In genomic region chr7:133776626-133776996, GRCm38 (mm10) we compare ENCODE assay signal across 8 mouse cellular contexts. TPM values are rescaled to one million over a fixed set of nuclear protein-coding genes. Genes with fewer than 3 reads are reported as not detected.
DNase-seq lines count a peak whose midpoint lies in the region; ATAC-seq and TF ChIP-seq lines count a peak whose summit lies in the region.

Gene Fank1 (plus strand): TSS chr7:133776861.

- WGBS in bone marrow, adult 2 months = under 1% methylated on average over 45 of the region's 45 CpGs
- WGBS in embryonic facial prominence, embryonic 14.5 days = 0% methylated on average over 21 of the region's 45 CpGs
- WGBS in kidney, embryonic 14.5 days = under 1% methylated on average over 42 of the region's 45 CpGs
- under 1% methylated on average over 44 of the region's 45 CpGs for WGBS in liver, embryonic 11.5 days

- H3K4me3 ChIP-seq in bone marrow, adult 2 months (replicated peaks; ENCODE audit: control insufficient read depth, low read depth, low read length) = peak within 1 kb of the TSS; percentile 74
- peak within 1 kb of the TSS; percentile 72 for H3K4me3 ChIP-seq in embryonic facial prominence, embryonic 14.5 days (ENCODE audit: low read depth, low read length)
- H3K4me3 ChIP-seq in kidney, embryonic 14.5 days (ENCODE audit: low read length) = peak within 1 kb of the TSS; percentile 69
- H3K4me3 ChIP-seq in liver, embryonic 11.5 days (ENCODE audit: low read depth, low read length) = peak within 1 kb of the TSS; percentile 77
- H3K4me3 ChIP-seq in myocyte = peak within 1 kb of the TSS; percentile 40

- ATAC-seq in embryonic facial prominence, embryonic 14.5 days (ENCODE audit: low read depth) = peak; percentile 95
- ATAC-seq in kidney, embryonic 14.5 days (ENCODE audit: low FRiP score, low TSS enrichment) = peak; percentile 94
- ATAC-seq in liver, embryonic 11.5 days (replicated peaks; ENCODE audit: low FRiP score) = peak; percentile 97

- H3K9ac ChIP-seq in embryonic facial prominence, embryonic 14.5 days (ENCODE audit: low read depth, low read length) = peak within 1 kb of the TSS; percentile 78
- H3K9ac ChIP-seq in kidney, embryonic 14.5 days (ENCODE audit: low read depth, low read length) = peak within 1 kb of the TSS; percentile 64
- H3K9ac ChIP-seq in liver, embryonic 11.5 days (ENCODE audit: low read depth, low read length) = peak within 1 kb of the TSS; percentile 81

- H3K79me2 ChIP-seq in myocyte (ENCODE audit: control insufficient read depth, insufficient read depth) = peaks cover 5% of the 10 kb centered on the region

- H3K27me3 ChIP-seq in embryonic facial prominence, embryonic 14.5 days (replicated peaks; ENCODE audit: control insufficient read depth, insufficient read depth, low read length) = no peaks in the 10 kb centered on the region
- H3K27me3 ChIP-seq in kidney, embryonic 14.5 days (ENCODE audit: control insufficient read depth, insufficient read depth, low read length) = no peaks in the 10 kb centered on the region
- no peaks in the 10 kb centered on the region for H3K27me3 ChIP-seq in liver, embryonic 11.5 days (replicated peaks; ENCODE audit: control insufficient read depth, insufficient read depth, low read length)
- no peaks in the 10 kb centered on the region for H3K27me3 ChIP-seq in myocyte (ENCODE audit: control insufficient read depth, insufficient read depth, insufficient read length)

- peak within 1 kb of the TSS; percentile 83 for H3K4me2 ChIP-seq in embryonic facial prominence, embryonic 14.5 days (ENCODE audit: low read depth, low read length)
- H3K4me2 ChIP-seq in kidney, embryonic 14.5 days (replicated peaks; ENCODE audit: low read depth, low read length) = peak within 1 kb of the TSS; percentile 76
- peak within 1 kb of the TSS; percentile 91 for H3K4me2 ChIP-seq in liver, embryonic 11.5 days
- H3K4me2 ChIP-seq in myocyte (ENCODE audit: low read depth) = peak within 1 kb of the TSS; percentile 70

- H3K4me1 ChIP-seq in bone marrow, adult 2 months (ENCODE audit: control insufficient read depth, insufficient read depth, low read length) = no peaks in the 10 kb centered on the region; the same call in 1 of the 2 replicates
- H3K4me1 ChIP-seq in embryonic facial prominence, embryonic 14.5 days (ENCODE audit: control insufficient read depth, insufficient read depth, low read length) = peaks cover 7% of the 10 kb centered on the region
- H3K4me1 ChIP-seq in kidney, embryonic 14.5 days (ENCODE audit: control insufficient read depth, insufficient read depth, low read length) = 0 out of 2 replicates have a peak, but pooled peaks cover 3% of the 10 kb centered on the region
- peaks cover 6% of the 10 kb centered on the region for H3K4me1 ChIP-seq in liver, embryonic 11.5 days (replicated peaks; ENCODE audit: control insufficient read depth, insufficient read depth, low read length)

- TF ChIP-seq CTCF in bone marrow, adult 2 months (IDR thresholded peaks at IDR 0.05; ENCODE audit: control insufficient read depth, insufficient read depth, low read length) = no peak

- H3ac ChIP-seq in myocyte (ENCODE audit: control insufficient read depth, insufficient read length) = peak within 1 kb of the TSS; percentile 32

- no peak for TF ChIP-seq POLR2A in bone marrow, adult 2 months (IDR thresholded peaks at IDR 0.05; ENCODE audit: borderline replicate concordance, control insufficient read depth, low read depth, low read length)
- peak; percentile 72 for TF ChIP-seq POLR2A in myocyte (IDR thresholded peaks at IDR 0.05; ENCODE audit: insufficient read length, low read depth)

- H3K36me3 ChIP-seq in embryonic facial prominence, embryonic 14.5 days (ENCODE audit: control insufficient read depth, insufficient read depth, low read length) = no peaks in the 10 kb centered on the region
- no peaks in the 10 kb centered on the region for H3K36me3 ChIP-seq in kidney, embryonic 14.5 days (ENCODE audit: control insufficient read depth, insufficient read depth, low read length)
- H3K36me3 ChIP-seq in liver, embryonic 11.5 days (ENCODE audit: control insufficient read depth, insufficient read depth, low read length) = no peaks in the 10 kb centered on the region
- H3K36me3 ChIP-seq in myocyte (ENCODE audit: control insufficient read depth, insufficient read depth) = no peaks in the 10 kb centered on the region

- H3K9me3 ChIP-seq in embryonic facial prominence, embryonic 14.5 days (ENCODE audit: control insufficient read depth, low read length) = no peaks in the 10 kb centered on the region
- H3K9me3 ChIP-seq in kidney, embryonic 14.5 days (ENCODE audit: control insufficient read depth, low read length) = no peaks in the 10 kb centered on the region
- no peaks in the 10 kb centered on the region for H3K9me3 ChIP-seq in liver, embryonic 11.5 days (ENCODE audit: control insufficient read depth, low read length)

- DNase-seq in B cell, adult 2 months = peak; percentile 88 to 89
- peak; percentile 90 for DNase-seq in embryonic facial prominence, embryonic 14.5 days (ENCODE audit: low spot score)
- DNase-seq in heart, adult 9 months (ENCODE audit: low spot score in 2 of 2) = peak; percentile 84 to 86
- DNase-seq in liver, embryonic 11.5 days (ENCODE audit: low spot score) = peak; percentile 92
- peak; percentile 87 to 93 for DNase-seq in spleen, postnatal 4 days (ENCODE audit: low spot score in 2 of 2)

- no peak within 1 kb of the TSS; the same call in 1 of the 2 replicates for H3K27ac ChIP-seq in bone marrow, adult 2 months (ENCODE audit: control insufficient read depth, insufficient read depth, low read depth, low read length, poor library complexity)
- H3K27ac ChIP-seq in embryonic facial prominence, embryonic 14.5 days (replicated peaks; ENCODE audit: low read depth, low read length) = no peak within 1 kb of the TSS
- H3K27ac ChIP-seq in kidney, embryonic 14.5 days (ENCODE audit: low read depth, low read length) = no peak within 1 kb of the TSS
- no peak within 1 kb of the TSS; the same call in 1 of the 2 replicates for H3K27ac ChIP-seq in liver, embryonic 11.5 days (ENCODE audit: low read depth, low read length)

TF ChIP-seq in myocyte, 11 proteins besides CTCF, POLR2A, EP300 and RAD21:
- peak; percentile 39 for TF ChIP-seq POLR2AphosphoS2 (IDR thresholded peaks at IDR 0.05; ENCODE audit: insufficient read length, low read depth)
- TF ChIP-seq E2F4 (IDR thresholded peaks at IDR 0.05; ENCODE audit: insufficient read depth) = no peak
- TF ChIP-seq MYOG (IDR thresholded peaks at IDR 0.05; ENCODE audit: control insufficient read depth in 1 of 3, insufficient read depth in 1 of 3, insufficient read length in 2 of 3, low read depth in 2 of 3) = peak in 1 of 3 experiments; percentile 27

RNA-seq across cellular contexts. Expression of gene Fank1, which starts in this region (rescaled TPM):
- not detected in 2 replicates for polyA plus RNA-seq in bone marrow, adult 2 months (2011; ENCODE audit: insufficient read depth, insufficient read length, low replicate concordance, missing spikeins)
- polyA plus RNA-seq in embryonic facial prominence, embryonic 14.5 days (2014; fragmentation: Nextera tagmentation; extraction: Ambion mirVana) = 2.1 and 3.0 TPM in 2 replicates
- 0.24 TPM in 1 of 2 replicates, not detected in the other for polyA plus RNA-seq in kidney, embryonic 14.5 days (2014; fragmentation: Nextera tagmentation; extraction: Ambion mirVana)
- polyA plus RNA-seq in liver, embryonic 11.5 days (2014; fragmentation: Nextera tagmentation; extraction: Ambion mirVana) = 0.25 TPM in 1 of 2 replicates, not detected in the other
- polyA plus RNA-seq in myocyte (2012; fragmentation: generic; extraction: Trizol) = 0.14 TPM

Comparison
In these comparisons a context has a peak if more than half of its experiments do, and no peak if none do; other contexts are left out.
1. Peak in ATAC-seq, H3K4me3 ChIP-seq, H3K9ac ChIP-seq and H3K4me2 ChIP-seq in kidney, embryonic 14.5 days; RNA of the gene not detected or under 1 TPM.
2. Peak in DNase-seq, ATAC-seq, H3K4me3 ChIP-seq, H3K9ac ChIP-seq and H3K4me2 ChIP-seq in liver, embryonic 11.5 days; RNA of the gene not detected or under 1 TPM.